Mouse (Mus musculus) urinary bladder, postnatal 25 days (tissue): ENCODE measurements at regions not wholly inside any gene's neighbourhood (a gene's known extent, or its start where the extent isn't known, plus 50 kb on each side); places are given as distances from the start of the nearest gene placed in this dataset.

Experiments
- DNase-seq: peaks from one replicate; pipeline ENCODE4 v3.0.0; 2022; ENCODE audit warnings: low spot score

DNA sequence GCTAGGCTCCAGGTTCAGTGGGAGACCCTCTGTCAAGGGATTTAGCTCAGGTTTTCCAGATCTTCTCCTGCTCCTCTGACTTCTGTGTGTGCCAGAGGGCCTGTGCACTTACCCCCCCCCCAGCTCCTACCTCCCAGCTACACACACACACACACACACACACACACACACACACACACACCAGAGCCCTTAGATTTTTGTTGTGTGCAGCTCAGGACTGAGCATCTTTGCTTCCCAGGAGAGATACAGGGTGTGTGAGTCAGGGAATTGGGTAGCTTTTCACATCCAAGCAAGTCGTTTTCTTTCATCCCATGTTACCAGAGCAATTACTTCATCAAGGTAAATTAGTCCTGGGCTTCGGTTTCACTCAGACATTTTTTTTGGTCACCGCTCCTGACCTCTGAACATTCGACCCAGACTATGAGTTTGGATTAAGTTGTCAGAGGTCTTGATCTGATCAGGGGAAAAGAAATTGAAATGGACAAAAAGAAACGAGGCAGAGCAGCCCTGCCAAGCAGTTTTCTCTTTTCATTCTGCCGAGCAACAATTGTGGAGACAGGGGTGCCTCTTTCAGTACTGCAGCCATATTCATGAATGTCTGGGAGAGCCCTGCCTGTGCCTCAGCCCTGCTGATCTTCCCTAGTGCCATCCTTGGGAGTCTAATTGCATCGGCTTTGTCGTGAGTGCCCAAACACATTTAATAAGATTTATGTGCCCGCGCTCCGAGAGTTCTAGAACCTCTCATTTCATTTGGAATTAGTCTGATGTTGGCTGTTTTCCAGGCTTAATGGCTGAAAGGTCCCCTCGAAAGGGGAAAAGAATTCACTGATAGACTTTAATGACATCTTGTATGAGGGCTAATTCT lies 241.3 kb downstream of the 1500009L16Rik start:
- no peak for DNase-seq

DNA sequence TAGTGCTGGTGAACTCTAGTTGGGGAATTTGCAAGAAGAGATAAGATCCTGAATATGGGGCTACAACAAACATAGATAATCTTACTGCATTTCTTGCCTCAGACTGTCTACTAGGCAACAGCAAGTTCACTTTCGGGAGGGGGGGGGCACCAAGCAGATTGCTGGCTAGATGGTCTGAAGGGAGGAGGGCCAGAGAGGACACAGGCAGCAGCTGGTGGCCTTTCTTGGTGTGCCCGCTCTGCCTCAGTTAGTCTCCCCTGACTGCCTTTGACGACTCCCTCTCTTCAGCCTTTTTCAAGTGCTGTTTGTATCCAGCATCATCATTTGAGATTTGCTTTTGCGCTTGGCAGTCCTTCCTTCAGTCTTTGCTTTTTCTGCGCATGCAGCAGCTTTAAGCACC lies 242.2 kb downstream of the 1500009L16Rik start:
- no peak for DNase-seq

DNA sequence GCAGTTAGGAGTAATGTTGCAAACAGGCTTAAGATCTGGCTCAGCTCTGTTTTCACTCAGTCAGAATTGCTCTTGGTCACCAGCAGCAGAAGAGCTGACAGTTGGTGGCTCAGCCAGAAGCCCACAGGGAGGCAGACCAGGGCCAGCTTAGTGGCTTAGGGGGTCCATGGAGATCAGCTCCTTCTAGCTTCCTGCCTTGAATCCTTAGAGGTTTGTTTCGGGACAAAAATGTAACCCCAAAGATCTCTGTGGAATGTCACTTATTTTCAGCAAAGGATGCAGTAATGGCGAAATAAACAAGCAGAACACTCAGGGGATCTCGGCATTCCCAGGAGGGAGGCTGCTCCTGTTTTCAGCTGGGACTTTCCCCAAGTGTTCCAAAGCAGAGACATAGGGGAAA lies 247.8 kb downstream of the 1500009L16Rik start:
- DNase-seq, result no peak

DNA sequence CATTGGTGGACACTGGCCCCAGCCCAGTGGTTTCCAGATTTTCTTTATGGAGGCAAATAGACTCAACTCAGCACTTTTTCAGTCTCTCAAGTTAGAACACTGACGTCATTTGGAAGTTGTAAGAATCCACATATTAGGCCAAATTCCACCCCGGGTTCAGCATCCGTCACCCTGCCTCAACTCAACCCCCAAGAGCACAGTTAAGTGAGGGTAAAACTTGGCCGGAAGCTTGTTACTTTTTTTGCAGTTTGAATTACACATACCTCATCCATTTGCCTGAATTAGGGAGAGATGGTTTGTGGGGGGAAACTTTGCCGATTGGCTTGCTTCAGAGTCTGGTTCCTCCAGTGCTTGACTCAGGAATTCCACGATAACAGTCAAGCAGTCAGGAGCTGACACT lies 251.9 kb downstream of the 1500009L16Rik start:
- no peak for DNase-seq

GRCm38 (mm10) chr10:83976548-83976947 lies 253.9 kb downstream of the 1500009L16Rik start:
- DNase-seq, result no peak

- DNase-seq, result no peak
Measured at GRCm38 (mm10) chr10:83979930-83980329, 257.3 kb downstream of the 1500009L16Rik start.

GRCm38 (mm10) chr10:83984697-83985415 lies 262.2 kb downstream of the 1500009L16Rik start:
- DNase-seq, result no peak

GRCm38 (mm10) chr10:83992577-83993305 lies 270.1 kb downstream of the 1500009L16Rik start:
- DNase-seq, result no peak

DNA sequence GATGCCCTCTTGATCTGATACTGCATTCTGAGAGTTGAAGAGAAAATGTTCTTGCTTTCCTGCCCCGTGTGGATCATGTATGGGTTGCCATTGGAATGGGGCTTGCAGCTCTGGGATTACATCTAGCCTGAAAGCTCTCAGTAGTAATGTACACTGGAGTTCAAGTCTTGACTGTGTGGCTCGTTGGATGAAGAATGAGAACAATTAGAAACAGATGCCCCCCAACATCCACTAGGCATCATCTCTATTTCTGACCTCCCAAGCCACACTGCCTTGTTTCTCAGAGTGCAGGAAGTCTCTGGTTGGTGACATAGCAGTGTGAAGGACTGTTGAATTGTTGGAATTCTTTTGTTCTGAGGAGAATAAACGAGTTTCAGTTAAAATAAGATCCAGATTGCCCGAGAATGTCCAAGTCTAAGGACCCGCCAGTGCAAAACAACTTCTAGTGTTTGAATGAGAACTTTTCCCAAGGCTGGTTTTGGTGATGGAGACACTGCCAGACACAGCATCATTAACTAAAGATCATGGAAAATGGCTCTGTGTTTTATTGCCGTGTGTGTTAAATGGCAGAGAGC lies 272.4 kb downstream of the 1500009L16Rik start:
- no peak for DNase-seq

DNA sequence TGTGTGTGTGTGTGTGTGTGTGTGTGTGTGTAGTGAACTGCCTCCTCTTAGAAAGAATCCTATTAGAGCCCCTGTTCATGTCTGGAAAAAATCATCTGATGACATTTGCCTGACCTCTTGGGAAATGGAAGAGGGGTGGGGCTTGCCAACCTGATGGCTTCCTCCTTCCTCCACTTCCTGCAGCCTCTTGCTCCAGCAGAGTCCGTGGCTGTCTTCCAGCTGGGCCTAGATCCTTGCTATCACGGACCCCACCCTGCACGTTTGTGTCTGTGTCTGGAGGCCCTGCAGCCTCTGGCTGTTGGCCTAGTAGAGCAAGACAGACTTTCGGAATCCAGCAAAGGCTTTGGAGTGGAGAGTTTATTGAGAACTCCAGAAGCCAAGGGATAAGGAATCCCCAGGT lies 273.2 kb downstream of the 1500009L16Rik start:
- peak; percentile 28 for DNase-seq

DNA sequence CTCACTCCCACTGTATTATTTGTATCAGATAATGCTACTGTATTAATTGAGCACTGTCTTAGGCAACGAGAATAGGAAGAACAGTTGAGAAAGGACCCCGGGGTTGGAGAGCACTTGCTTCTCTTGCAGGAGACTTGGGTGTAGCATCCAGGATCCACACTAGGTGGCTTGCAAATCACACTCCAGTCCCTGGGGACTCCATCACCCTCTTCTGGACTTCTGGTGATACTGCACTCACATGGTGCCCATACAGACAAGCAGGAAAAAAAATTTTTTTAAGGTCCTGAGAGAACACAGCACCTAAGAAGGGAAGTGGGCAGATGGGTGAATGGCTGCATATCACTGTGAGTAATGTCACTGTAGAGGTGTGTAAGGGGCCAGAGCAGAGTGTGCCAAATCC lies 273.8 kb downstream of the 1500009L16Rik start:
- no peak for DNase-seq

DNA sequence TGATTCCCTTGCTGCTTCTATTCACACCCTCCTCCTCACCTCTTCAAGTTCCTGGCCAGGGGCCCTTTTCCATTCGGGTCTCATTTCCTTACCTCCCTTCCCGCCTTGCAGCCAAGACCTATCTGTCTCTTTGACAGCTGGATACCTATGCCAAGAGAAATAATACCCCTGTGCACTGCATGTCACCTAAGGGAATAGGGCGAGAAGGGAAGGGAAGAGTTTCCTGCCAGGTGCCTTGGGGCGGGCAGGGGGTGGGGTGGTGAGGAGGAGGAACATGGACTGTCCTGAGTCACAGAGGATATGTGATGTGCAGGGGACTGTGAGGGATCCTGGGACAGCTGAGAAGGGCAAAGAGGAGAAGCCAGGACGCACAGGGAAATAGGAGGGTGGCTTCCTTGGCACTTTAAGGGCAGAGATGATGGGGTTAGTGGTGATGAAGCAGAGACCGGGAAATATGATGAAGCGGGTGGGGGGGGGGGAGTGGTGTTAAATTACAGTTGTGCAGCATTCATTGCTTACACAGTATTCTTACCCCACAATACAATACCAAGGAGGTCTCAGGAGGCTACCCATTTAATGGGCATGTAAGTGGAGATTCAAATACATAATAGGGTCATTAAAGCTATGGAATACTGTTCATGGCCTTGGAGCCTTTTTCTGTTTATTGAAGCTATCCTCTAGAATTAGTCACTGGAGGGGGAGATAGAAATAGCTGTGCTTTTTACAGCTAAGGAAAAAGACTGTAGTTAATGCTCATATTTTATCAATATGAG lies 278.0 kb downstream of the 1500009L16Rik start:
- no peak for DNase-seq

DNA sequence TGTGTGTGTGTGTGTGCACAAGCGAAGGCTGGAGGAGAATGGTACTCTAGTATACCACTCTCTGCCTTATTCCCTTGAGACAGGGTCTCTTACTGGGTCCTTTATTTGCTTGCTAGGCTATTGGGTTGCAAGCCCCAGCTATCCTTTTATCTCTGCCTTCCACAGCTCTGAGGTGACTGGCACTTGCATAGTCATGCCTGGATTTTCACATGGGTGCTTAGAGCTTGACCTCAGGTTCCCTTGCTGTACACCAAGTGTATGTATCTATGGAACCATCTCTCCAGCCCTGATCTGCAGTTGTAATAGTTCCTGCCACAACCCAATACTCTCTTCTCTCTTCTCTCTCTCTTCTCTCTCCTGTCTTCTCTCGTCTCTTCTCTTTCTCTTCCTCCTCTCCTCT lies 280.1 kb downstream of the 1500009L16Rik start:
- no peak for DNase-seq

DNA sequence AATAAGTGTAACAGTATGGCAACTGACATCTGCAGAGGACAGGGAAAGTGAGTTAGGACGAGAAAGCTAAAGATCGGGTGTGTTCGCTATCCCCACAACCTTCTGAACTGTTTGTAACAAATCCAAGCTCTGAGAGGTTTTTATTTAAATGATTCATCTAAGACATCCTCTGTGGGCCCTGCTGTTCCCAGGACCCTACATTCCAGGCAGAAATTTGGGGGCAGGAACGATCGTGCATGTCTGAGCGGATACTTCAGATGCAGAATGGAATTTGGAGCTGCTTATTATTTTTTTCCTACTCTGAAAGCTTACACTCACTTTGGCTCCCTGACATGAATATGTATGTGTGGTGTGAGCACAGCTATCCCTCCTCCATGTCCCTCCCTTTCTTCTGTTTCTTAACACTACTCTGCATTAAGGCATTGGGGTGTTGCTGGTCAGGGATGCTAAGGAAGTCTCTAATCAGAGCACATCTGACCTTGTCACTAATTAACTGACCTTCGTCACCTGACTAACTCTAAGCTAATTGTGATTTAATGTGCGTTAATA lies 281.0 kb downstream of the 1500009L16Rik start:
- no peak for DNase-seq

GRCm38 (mm10) chr10:84008923-84009322 lies 286.3 kb downstream of the 1500009L16Rik start:
- no peak for DNase-seq

DNA sequence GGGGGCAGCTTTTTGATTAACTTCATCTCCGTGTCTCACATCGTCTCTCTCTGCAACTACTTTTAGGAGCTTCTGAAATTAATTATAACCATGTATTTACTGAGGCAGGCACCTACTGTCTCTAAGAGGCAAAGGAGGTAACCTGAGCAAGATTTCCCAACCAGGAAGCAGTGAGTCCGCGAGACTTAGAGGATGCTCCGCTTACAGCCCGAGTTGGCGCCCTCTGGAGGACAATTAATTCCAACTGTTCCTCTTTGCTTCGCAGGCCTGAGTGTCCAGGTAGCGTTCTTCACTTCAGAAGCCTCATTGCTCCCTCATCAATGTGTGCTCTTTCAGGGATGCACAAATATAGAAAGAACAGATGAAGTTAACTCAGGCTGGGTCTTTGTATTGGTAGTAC lies 296.7 kb downstream of the 1500009L16Rik start:
- DNase-seq, result peak; percentile 56

GRCm38 (mm10) chr10:84020023-84020620 lies 297.5 kb downstream of the 1500009L16Rik start:
- DNase-seq, result peak; percentile 28

- no peak for DNase-seq
Measured at GRCm38 (mm10) chr10:84021167-84022120, 298.8 kb downstream of the 1500009L16Rik start.

DNA sequence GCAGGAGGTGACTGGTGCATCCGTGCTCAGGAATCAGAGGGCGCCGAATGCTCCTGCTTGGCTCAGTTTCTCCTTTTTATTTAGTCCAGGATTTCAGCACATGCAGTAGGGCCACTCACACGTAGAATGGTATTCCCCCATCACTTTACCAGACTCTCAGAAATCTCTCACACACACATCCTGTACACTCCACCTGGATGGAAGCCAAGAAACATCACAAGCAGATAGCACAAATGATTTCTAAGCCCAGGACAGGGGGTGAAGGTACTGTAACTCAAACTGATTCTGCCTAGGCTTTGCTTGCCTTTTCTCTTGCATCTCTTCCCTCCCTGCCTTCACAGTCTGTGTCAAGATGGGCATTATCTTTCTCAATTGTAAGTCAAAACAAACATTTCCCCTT lies 301.6 kb downstream of the 1500009L16Rik start:
- no peak for DNase-seq

GRCm38 (mm10) chr10:84024901-84025300 lies 302.2 kb downstream of the 1500009L16Rik start:
- DNase-seq, result no peak
